Comparison of ENCODE assay signal across 8 mouse cellular contexts in the genomic region with DNA sequence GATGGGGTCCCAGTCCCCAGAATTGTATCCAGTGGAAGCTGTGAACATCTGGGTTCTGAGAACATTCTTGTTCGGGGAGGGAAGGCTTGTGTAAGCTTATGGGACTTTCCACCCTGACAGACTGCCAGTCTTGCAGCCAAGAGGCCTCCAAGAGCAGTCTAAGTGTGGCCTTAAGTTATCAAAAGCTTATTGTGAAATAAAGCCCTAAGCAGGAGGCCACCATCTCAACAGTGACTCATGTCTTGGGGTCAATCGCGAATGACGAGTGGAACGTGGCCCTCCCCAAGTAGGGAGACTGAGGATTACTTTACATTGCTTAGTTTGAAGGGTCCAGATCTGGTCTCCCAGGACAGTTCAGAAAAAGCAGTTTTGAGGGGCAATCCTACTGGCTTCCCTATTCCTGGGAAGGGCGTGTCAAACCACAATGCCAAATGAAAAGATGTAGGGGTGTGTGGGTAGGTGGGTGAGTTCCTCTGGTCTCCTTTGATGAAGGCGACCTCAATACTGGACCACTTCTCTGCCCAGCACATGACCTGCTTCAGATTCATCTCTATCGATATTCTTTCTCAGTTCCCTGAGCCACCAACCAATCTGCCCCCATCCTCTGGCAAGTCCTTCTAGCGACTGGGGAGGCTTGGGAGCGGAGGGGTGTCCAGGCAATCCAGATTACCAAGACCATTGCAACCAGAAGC. TPM values are rescaled to one million over a fixed set of nuclear protein-coding genes. Genes with fewer than 3 reads are reported as not detected.
DNase-seq lines count a peak whose midpoint lies in the region; ATAC-seq and TF ChIP-seq lines count a peak whose summit lies in the region.

A gene (plus strand): TSS at position 635 of the 692 bp plus-strand sequence.

- H3K36me3 ChIP-seq in liver, adult 2 months (ENCODE audit: control insufficient read depth, insufficient read depth, low read length), result no peaks in the 10 kb centered on the region
- peaks cover under 1% of the 10 kb centered on the region; the same call in 1 of the 2 replicates for H3K36me3 ChIP-seq in forebrain, embryonic 15.5 days
- H3K36me3 ChIP-seq in hindbrain, embryonic 11.5 days (ENCODE audit: control insufficient read depth, insufficient read depth, low read length), result no peaks in the 10 kb centered on the region
- no peaks in the 10 kb centered on the region for H3K36me3 ChIP-seq in liver, embryonic 13.5 days

- H3K9me3 ChIP-seq in forebrain, embryonic 15.5 days, result no peaks in the 10 kb centered on the region
- no peaks in the 10 kb centered on the region for H3K9me3 ChIP-seq in hindbrain, embryonic 11.5 days (ENCODE audit: control insufficient read depth, low read length)
- H3K9me3 ChIP-seq in liver, embryonic 13.5 days (replicated peaks), result no peaks in the 10 kb centered on the region

- no peak within 1 kb of the TSS for H3K27ac ChIP-seq in liver, adult 2 months (replicated peaks; ENCODE audit: insufficient read depth, low read depth, low read length)
- H3K27ac ChIP-seq in forebrain, embryonic 15.5 days (replicated peaks), result peak within 1 kb of the TSS; percentile 97
- H3K27ac ChIP-seq in hindbrain, embryonic 11.5 days (ENCODE audit: low read depth, low read length), result peak within 1 kb of the TSS; percentile 93
- no peak within 1 kb of the TSS for H3K27ac ChIP-seq in liver, embryonic 13.5 days

- TF ChIP-seq POLR2A in liver, adult 2 months (IDR thresholded peaks at IDR 0.05; ENCODE audit: extremely low read depth, insufficient read depth, low read length), result no peak

- no peak; the same call in 1 of the 2 replicates for ATAC-seq in forebrain, embryonic 15.5 days (replicated peaks)
- ATAC-seq in hindbrain, embryonic 11.5 days (ENCODE audit: low FRiP score), result no peak; the same call in none of the 2 replicates
- ATAC-seq in liver, embryonic 13.5 days (ENCODE audit: low read depth), result no peak

- no peak for DNase-seq in liver, adult 2 months (ENCODE audit: extremely low read depth, low read depth, low spot score)
- DNase-seq in liver, result no peak
- no peak for DNase-seq in hindbrain, embryonic 11.5 days (ENCODE audit: low spot score)
- no peak for DNase-seq in liver, embryonic 13.5 days
- peak; percentile 75 for DNase-seq in skeletal muscle tissue, adult 2 months (ENCODE audit: low read depth, low spot score)
- no peak for DNase-seq in retina, postnatal 1 day
- DNase-seq in kidney, adult 9 months, result no peak

- H3K9ac ChIP-seq in liver, adult 2 months (ENCODE audit: low read depth, low read length), result no peak within 1 kb of the TSS; the same call in 1 of the 2 replicates
- peak within 1 kb of the TSS; percentile 87 for H3K9ac ChIP-seq in forebrain, embryonic 15.5 days (replicated peaks)
- peak within 1 kb of the TSS; percentile 97 for H3K9ac ChIP-seq in hindbrain, embryonic 11.5 days (ENCODE audit: low read depth, low read length)
- no peak within 1 kb of the TSS for H3K9ac ChIP-seq in liver, embryonic 13.5 days

- WGBS in liver, adult 2 months, result 49% methylated on average over 10 of the region's 10 CpGs
- 28% methylated on average over 10 of the region's 10 CpGs for WGBS in forebrain, embryonic 15.5 days
- WGBS in hindbrain, embryonic 11.5 days, result 37% methylated on average over 10 of the region's 10 CpGs
- 31% methylated on average over 10 of the region's 10 CpGs for WGBS in liver, embryonic 13.5 days (ENCODE audit: insufficient replicate concordance)

- peak within 1 kb of the TSS; percentile 8; the same call in 1 of the 2 replicates for H3K4me3 ChIP-seq in liver, adult 2 months (ENCODE audit: insufficient read depth, low read depth, low read length)
- H3K4me3 ChIP-seq in forebrain, embryonic 15.5 days, result peak within 1 kb of the TSS; percentile 67
- peak within 1 kb of the TSS; percentile 79 for H3K4me3 ChIP-seq in hindbrain, embryonic 11.5 days (ENCODE audit: low read depth, low read length)
- H3K4me3 ChIP-seq in liver, embryonic 13.5 days (replicated peaks), result peak within 1 kb of the TSS; percentile 32

- no peak for TF ChIP-seq CTCF in liver, adult 2 months (IDR thresholded peaks at IDR 0.05; ENCODE audit: low read depth, low read length)

- H3K27me3 ChIP-seq in liver, adult 2 months (ENCODE audit: control insufficient read depth, insufficient read depth, low read length), result peaks cover 6% of the 10 kb centered on the region; the same call in 1 of the 2 replicates
- H3K27me3 ChIP-seq in forebrain, embryonic 15.5 days, result no peaks in the 10 kb centered on the region
- H3K27me3 ChIP-seq in hindbrain, embryonic 11.5 days (ENCODE audit: control insufficient read depth, insufficient read depth, low read length), result no peaks in the 10 kb centered on the region
- H3K27me3 ChIP-seq in liver, embryonic 13.5 days, result peaks cover 27% of the 10 kb centered on the region

- H3K79me2 ChIP-seq in liver, adult 2 months (ENCODE audit: control insufficient read depth, insufficient read depth, low read length), result no peaks in the 10 kb centered on the region

- no peaks in the 10 kb centered on the region for H3K4me1 ChIP-seq in liver, adult 2 months (ENCODE audit: control insufficient read depth, insufficient read depth, low read length)
- H3K4me1 ChIP-seq in forebrain, embryonic 15.5 days, result peaks cover 31% of the 10 kb centered on the region
- no peaks in the 10 kb centered on the region for H3K4me1 ChIP-seq in hindbrain, embryonic 11.5 days (replicated peaks; ENCODE audit: control insufficient read depth, insufficient read depth, low read length)
- no peaks in the 10 kb centered on the region for H3K4me1 ChIP-seq in liver, embryonic 13.5 days (replicated peaks)

- peak within 1 kb of the TSS; percentile 54 for H3K4me2 ChIP-seq in forebrain, embryonic 15.5 days (replicated peaks)
- peak within 1 kb of the TSS; percentile 76 for H3K4me2 ChIP-seq in hindbrain, embryonic 11.5 days (replicated peaks; ENCODE audit: low read depth, low read length)
- H3K4me2 ChIP-seq in liver, embryonic 13.5 days, result peak within 1 kb of the TSS; percentile 40

RNA-seq across cellular contexts. Expression of the gene that starts here (rescaled TPM):
- 0.20 and 0.46 TPM in 2 replicates for total RNA-seq in liver, adult 2 months (2014; rRNA removed)
- polyA plus RNA-seq in liver, adult 2 months (2012; rRNA removed), result not detected in 2 replicates
- 253 TPM in 2 replicates for polyA plus RNA-seq in forebrain, embryonic 15.5 days (2015; fragmentation: Nextera tagmentation; extraction: Ambion mirVana)
- polyA plus RNA-seq in hindbrain, embryonic 11.5 days (2014; fragmentation: Nextera tagmentation; extraction: Ambion mirVana), result 76.6 and 94.8 TPM in 2 replicates
- polyA plus RNA-seq in liver, embryonic 13.5 days (2015; fragmentation: Nextera tagmentation; extraction: Ambion mirVana), result 1.1 TPM in 2 replicates

Comparison
In these comparisons a context has a peak if more than half of its experiments do, and no peak if none do; other contexts are left out.
1. RNA of the gene that starts here (polyA plus RNA-seq): 253 TPM in forebrain, embryonic 15.5 days and 76.6 to 94.8 TPM in hindbrain, embryonic 11.5 days; 1.1 TPM in liver, embryonic 13.5 days and not detected in liver, adult 2 months; every median in the first group is over 10 times any median in the second.
2. H3K27ac ChIP-seq: peak in forebrain, embryonic 15.5 days (single experiment) and hindbrain, embryonic 11.5 days (single experiment); none in liver, adult 2 months (single experiment) and liver, embryonic 13.5 days (single experiment).
3. H3K4me3 ChIP-seq: peak in every context shown above with its lines; median percentile 79 in hindbrain, embryonic 11.5 days; 67 in forebrain, embryonic 15.5 days; 32 in liver, embryonic 13.5 days; 8 in liver, adult 2 months.
4. H3K9ac ChIP-seq: peak in forebrain, embryonic 15.5 days (single experiment) and hindbrain, embryonic 11.5 days (single experiment); none in liver, adult 2 months (single experiment) and liver, embryonic 13.5 days (single experiment).
5. Peak in every context shown above with its lines, with median percentiles within 50 percentile points of each other: H3K4me2 ChIP-seq.